Mouse (Mus musculus) urinary bladder, postnatal 4 days (tissue): Measurements from ENCODE around the gene Ctps.

ENCODE experiments used
- DNase-seq, 2 experiments: peaks; one replicate each; pipeline ENCODE4 v3.0.0; 2021 to 2022; ENCODE audit warnings: low spot score in 2 of 2

Ctps gene

DNA sequence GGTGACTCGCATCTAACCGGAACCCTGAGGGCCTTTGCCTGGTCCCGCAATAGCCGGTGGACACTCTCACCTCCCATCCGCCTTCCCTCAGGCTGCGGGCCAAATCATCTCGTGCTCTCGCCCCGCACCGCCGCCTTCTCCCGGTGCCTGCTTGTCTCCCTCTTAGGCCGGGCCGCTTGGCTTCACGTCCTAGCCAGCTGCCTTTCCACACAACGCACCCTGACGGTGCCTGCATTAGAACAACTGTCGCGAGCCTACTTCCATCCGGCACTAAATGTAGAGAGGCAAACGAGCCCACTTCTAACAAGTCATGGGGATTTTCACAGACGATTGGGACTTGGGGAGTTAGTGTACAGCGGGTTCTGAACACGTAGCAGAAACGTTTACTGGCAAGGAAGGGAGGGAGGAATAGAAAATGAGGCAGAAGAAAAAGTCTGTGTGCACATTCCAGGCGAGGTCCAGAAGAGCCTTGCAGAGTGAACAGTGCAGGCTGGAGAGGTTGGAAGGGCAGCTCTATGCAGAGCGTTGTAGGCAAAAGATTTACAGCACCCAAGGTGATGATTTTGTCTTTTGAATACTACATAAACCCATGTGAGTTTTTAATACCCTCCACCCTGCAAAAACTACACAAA lies 478 bp upstream of the Ctps start:
- no peak for DNase-seq

DNA sequence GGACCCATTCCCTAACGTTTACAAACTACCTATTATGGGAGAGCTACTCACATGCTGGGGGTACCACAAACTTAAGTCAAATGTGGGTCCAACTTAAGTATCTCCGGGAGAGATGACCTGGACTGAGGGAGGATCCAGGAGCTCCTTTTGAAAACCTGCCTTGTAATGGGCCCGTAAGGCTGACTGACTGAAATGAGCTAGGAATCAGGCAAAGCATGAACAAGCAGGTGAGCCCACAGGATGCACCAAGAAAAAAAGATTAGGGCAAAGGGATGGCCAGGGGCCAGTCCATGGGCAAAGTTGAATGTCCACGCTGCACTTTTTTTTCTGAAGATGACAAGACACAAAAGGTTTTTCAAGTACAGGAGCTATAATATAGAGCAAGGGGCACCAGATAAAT lies 1.1 kb downstream of the Ctps start:
- DNase-seq, result no peak

DNA sequence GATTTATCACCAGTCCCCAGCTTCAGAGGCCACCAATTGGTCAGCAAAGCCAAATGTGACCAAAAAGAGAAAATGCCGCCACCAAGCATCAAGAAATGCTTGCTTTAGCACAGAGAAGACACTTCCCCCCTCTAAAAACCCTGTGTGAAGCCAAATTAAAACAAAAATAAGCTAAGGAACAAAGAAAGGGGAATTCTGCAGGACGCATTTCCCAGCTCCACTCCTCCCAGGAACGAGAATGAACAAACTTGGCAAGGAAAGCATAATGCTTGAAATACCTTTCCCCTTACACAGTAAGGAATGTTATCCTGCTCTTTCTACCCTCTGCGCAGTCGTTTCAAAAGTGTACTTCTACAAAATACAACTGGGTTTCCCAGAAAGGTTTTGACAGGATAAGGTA lies 2.1 kb downstream of the Ctps start:
- DNase-seq, result no peak

DNA sequence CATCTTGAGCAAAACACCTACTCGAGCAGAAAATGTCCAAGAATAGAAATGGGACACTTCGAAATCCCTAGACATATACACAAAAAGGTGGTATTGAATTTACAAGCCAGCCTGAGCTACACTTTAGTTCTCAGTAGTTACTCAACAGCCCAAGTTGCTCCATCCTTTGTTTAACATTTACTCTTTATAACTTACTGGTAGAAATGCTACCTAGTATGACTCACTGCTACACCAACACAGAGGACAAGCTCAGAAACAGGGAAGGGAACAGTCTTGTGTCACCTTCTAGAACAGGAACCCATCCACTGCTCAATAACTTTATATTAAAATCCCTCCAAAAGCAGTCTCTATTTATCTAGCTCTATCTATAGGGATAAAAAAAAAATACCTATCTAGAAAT lies 4.3 kb downstream of the Ctps start:
- DNase-seq, result no peak

DNA sequence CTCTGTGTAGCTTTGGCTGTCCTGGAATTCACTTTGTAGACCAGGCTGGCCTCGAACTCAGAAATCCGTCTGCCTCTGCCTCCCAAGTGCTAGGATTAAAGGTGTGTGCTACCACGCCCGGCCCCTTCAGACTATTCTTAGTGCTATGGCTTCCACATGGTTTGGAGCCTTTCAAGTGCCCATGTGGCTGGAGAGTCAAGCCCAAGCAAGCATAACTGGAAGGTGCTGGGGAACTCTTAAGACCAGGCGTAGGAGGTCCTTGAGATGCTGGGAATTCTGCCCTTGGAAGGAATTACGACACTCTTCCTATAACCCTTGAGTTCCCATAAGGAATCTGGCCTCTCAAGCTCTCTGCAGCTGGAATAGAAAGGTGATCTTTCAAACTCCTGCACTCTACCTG lies 13.5 kb downstream of the Ctps start:
- no peak for DNase-seq

DNA sequence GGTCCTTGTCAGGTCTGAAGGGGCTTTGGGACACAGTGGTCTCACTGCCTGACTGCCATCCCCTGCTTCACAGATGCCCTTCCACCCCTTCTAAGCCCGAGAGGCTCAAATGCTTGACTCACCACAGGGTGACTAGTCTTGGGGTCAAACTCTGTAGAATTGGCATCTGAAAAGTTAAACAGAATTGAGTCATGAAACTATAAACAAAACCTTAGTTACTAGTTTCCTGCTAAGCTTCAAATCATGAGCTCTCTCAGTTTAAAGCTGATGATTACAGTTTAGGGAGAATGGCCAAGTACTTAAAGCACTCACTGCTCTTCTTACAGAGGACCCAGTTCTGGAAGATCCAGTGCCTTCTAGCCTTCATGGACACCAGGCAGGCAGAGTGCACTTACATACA lies 25.2 kb downstream of the Ctps start:
- DNase-seq, result no peak

DNA sequence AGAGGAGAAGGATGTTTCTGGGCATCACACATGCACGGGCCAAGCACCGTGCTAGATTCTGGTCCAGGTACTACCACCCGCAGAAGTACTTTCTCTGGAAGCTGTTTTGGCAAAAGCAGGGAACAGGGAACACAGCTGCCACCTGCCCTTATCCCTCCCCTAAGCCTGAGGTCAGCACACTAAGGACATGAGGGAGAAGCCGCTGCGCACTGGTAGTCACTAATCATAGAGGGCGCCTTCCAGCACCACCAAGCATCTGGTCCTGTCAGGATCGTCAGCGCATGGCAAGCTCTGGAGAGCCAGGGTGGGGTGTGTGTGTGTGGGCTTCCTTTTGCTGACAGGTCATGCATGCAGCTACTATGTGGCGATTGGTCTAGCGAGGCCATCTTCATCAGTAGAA lies 31.4 kb downstream of the Ctps start:
- DNase-seq, result no peak

DNA sequence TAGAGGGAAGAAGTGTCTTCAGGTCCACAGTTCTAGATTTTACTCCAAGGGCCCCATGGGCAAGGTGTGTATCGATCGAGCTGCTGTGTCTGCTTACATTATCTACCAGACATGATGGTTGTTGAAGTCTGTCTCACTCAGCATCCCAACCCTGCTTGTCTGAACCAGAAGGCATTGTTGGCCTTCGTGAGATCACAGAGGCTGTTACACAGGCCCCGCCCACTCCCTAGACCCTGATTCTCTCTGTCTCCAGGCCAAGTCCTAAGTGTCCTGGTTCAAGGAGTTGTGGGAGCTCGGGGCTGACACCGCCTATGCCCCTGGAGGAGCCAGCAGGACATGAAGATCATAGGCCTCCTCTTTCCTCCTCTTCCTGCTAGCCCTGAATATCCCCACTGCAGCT lies 38.1 kb downstream of the Ctps start, which contains the start of gene Slfnl1:
Gene Slfnl1, plus strand, starts transcription at position 246 of the 400 bp plus-strand sequence.
- no peak for DNase-seq

DNA sequence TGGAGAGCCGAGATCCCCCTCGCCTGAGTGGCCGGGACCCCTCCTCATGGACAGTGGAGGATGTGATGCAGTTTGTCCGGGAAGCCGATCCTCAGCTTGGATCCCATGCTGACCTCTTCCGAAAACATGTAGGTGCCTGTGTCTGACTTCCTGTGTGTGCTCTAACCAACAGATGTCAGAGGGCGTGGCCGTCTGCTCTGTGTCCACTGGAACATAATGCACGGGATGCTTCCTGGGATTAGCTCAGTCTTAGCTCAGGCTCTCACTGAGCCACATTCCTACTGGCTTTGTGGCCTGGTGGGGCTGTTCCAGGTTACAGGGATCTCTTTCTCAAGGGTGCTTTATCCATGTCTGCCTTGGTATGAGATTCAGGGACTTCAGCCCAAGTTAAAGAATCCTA lies 41.9 kb downstream of the Ctps start:
- no peak for DNase-seq

DNA sequence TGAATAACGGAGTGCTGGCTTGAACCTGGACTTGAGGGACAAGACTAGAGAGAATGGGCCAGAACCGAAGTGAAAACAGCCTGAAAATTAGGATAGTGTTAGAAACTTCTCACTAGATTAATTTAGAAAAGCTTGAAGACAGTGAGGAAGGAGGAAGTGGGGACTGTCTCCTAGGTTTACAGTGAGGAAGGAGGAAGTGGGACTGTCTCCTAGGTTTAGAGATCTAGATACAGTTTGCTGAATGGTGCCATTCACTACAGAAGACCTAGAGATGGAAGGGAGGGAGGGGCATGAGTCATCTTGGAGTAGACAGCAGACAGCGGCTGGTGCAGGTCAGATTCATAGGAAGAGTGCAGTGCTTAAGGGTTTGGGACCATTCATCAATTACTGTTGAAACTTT lies 47.0 kb downstream of the Ctps start:
- no peak for DNase-seq

DNA sequence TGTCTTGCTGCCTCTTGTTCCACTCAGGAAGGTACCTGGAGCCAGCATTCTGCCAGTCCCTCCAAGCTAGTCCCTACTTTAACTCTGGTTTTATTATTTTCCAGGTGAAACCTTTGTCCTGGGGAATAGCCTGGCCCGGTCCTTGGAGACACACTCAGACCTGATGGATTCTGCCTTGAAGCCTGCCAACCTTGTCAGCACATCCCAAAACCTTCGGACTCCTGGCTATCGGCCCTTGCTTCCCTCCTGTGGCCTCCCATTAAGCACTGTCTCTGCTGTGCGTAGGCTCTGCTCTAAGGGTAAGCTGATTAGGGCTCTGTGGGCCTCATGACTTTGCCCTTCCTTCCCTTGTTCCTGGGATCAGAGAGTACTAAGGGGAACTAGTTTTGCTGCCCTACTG lies 47.7 kb downstream of the Ctps start:
- no peak for DNase-seq

DNA sequence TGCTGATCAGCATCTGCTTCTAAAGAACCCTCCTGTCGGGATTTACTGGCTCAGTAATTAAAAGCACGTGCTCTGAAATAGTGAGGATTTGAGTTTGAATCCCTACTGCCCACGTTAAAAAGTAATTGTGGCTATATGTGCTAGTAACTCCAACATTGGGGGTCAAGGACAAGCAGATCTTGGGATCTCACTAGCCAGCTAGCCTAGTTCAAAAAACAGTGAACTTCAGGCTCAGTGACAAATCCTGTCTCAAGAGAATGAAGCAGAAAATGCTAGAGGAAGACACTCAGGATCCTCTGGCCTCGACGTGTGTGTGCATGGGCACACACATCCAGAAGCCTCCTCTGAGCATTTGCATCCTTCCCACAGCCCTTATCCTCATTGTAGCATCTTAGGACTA lies 48.3 kb downstream of the Ctps start:
- DNase-seq, result no peak

DNA sequence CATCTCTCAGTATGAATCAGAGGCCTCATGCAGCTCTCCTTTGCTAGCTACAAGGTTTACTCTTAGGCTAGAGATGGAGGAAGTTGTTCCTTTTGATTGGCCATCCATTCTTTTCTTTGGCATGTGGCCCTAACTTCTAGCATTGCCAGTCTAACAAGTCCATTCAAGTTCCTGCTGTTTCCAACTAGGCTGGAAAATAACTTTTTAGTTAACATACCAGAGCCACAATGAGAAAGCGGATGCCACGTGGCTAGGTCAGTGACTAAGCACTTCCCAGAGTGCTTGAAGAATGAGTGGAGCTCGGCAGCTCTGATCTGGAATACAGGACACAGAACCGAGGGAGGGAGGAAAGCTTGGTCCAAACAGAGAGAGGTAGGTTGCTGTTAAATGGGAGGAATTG lies 52.7 kb downstream of the Ctps start:
- DNase-seq, result no peak

DNA sequence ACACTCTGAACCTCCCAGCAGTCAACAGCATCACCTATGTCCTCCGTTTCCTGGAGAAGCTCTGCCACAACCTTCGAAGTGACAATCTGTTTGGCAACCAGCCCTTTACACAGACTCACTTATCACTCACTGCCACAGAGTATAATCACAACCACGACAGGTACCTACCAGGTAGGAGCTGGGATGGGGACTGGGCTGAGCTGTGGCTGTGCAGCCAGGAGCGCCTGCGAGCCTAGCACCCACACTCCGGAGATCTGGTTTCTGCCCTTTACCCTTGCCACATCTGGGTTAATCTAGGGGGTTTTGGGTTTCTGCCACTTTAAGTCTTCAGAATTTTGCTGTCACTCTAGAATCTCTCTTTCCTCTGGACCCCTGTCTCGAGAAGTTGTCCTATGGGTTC lies 53.2 kb downstream of the Ctps start:
- no peak for DNase-seq

DNA sequence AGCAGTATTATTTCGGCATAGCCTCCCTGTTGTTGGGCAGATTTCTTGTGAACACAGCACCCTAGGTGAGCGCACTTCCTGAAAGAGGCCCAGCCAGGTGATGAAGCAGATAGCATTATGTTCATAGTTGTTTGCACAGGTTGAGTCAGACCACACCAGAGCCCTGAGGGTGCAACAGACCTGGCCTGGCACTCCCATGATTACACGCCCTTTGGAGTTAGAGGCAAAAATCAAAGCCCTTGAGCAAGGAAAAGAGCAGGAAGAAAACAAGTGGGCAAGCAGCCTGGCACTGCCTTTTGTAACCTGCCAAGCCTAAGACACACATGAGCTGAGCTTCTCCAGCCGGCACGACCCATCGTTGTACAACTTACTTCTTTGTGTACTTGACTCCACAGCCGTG lies 53.6 kb downstream of the Ctps start:
- DNase-seq, result peak in 1 of 2 experiments; percentile 39

DNA sequence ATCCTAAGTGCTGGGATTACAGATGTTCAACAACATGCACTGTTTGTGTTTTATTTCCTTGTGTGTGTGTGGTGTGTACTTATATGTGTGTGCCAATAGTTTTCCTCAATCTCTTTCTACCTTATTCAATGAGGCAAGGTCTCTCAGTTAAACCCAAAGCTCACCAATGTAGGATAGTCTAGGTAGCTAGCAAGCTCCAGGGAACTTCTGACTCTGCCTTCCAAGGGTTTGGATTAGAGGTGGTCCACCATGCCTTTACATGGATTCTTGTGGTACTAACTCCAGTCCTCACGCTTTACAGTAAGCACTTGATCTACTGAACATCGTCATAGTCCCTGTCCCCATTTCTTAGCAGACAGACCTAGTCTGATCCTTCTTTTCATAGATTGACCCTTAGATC lies 55.7 kb downstream of the Ctps start:
- DNase-seq, result no peak

DNA sequence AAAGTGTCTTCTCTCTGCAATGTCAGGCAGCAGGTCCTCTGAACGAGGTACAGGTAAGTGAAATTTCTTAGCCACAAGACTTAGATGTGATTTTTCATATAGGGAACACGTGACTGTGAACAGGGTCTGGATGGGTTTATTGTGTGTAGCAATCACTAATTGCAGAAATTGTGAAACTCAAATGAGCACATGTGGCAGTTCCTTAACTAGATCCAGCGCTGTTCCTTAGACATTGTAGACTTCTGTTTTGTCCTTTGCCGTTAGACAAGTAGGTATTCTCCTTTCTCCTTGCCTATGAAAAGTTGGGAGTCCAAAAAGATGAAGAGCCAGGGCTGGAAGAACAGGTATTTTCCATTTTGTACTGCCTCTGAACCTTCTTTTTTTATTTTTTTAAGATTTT lies 58.9 kb downstream of the Ctps start:
- DNase-seq, result no peak

DNA sequence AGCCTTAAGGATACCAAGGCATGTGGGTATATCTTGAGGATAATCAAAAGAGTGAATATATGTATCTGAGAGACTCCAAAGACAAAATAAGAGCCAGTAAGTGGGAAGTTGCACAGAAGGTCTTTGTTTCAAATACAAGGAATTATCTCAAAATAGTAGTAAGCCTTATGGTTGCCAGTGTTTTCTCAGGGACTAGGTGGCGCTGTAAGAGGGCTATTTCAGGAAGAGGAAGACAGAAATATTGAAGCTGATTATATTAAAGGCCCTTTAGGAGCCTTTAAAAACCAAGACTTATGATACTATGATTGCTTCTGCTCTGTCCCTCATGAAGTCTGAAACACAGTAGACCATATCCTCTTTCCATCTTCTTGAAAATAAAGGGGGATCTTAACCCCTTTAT lies 63.1 kb downstream of the Ctps start:
- no peak for DNase-seq
